Mouse (Mus musculus) midbrain, postnatal 0 days (tissue): ENCODE data around the gene Arhgap27. TPM values are rescaled to one million over a fixed set of nuclear protein-coding genes. Genes with fewer than 3 reads are reported as not detected.
A peak's percentile ranks its signal among the peaks of the same experiment; 100 is the strongest.

Experiments
- ATAC-seq: fragments of 200-750 bp; cut with Nextera tagmentation; 2 replicates; pipeline ENCODE4 v1.8.0; 2017; ENCODE audit warnings: moderate number of reproducible peaks, mild to moderate bottlenecking, moderate TSS enrichment, moderate library complexity; ENCODE audit not compliant: low FRiP score
- DNase-seq: peaks from one replicate; pipeline ENCODE4 v3.0.0-alpha.2; 2015; ENCODE audit warnings: low spot score
- H3K27ac ChIP-seq: fragments of 300-500 bp; sonication (generic); 2 replicates; pipeline ENCODE4 v1.5.1; 2014; ENCODE audit warnings: low read depth, mild to moderate bottlenecking, low read length, mixed read lengths
- H3K27me3 ChIP-seq: fragments of 300-500 bp; sonication (generic); 2 replicates; pipeline ENCODE4 v1.6.1; 2014; ENCODE audit warnings: low read length, control low read depth, mixed read lengths; ENCODE audit not compliant: insufficient read depth
- H3K36me3 ChIP-seq: fragments of 300-500 bp; sonication (generic); 2 replicates; pipeline ENCODE4 v1.6.1; 2014; ENCODE audit warnings: low read length, control low read depth, mixed read lengths; ENCODE audit not compliant: insufficient read depth
- H3K4me1 ChIP-seq: fragments of 300-500 bp; sonication (generic); 2 replicates; pipeline ENCODE4 v1.6.1; 2014; ENCODE audit warnings: mild to moderate bottlenecking, control low read depth, antibody characterized with exemption, low read length, mixed read lengths; ENCODE audit not compliant: insufficient read depth
- H3K4me2 ChIP-seq: fragments of 300-500 bp; sonication (generic); 2 replicates; pipeline ENCODE4 v1.6.1; 2014; ENCODE audit warnings: low read depth, mild to moderate bottlenecking, low read length, mixed read lengths; ENCODE audit not compliant: poor library complexity, severe bottlenecking
- H3K4me3 ChIP-seq: fragments of 300-500 bp; sonication (generic); 2 replicates; pipeline ENCODE4 v1.5.1; 2014; ENCODE audit warnings: low read depth, mild to moderate bottlenecking, low read length, moderate library complexity
- H3K9ac ChIP-seq: fragments of 300-500 bp; sonication (generic); replicated peaks from 2 replicates; pipeline ENCODE4 v1.6.1; 2014; ENCODE audit warnings: mild to moderate bottlenecking, low read length, moderate library complexity, mixed read lengths; ENCODE audit not compliant: poor library complexity, severe bottlenecking
- H3K9me3 ChIP-seq: fragments of 300-500 bp; sonication (generic); 2 replicates; pipeline ENCODE4 v1.6.1; 2016; ENCODE audit warnings: low read length, control low read depth
- CTCF ChIP-seq: IDR thresholded peaks from 2 replicates; pipeline ENCODE4 v1.5.1; 2016; ENCODE audit warnings: antibody characterized with exemption, mild to moderate bottlenecking
- WGBS: fragments of 180-500 bp; shearing (Covaris S2); extraction: QIAGEN DNeasy Blood & Tissue Kit; methylation state at CpG from one replicate; pipeline ENCODE4 v1.1.7; 2014; 5-methylcytosine and 5-hydroxymethylcytosine counted together
- polyA plus RNA-seq: library from polyadenylated mRNA; unstranded; fragments of >200 nt; fragmentation: Nextera tagmentation; extraction: Ambion mirVana; gene quantifications from 2 replicates; pipeline ENCODE4 v1.2.1, GENCODE M21; 2015
- total RNA-seq: library from RNA; depleted of rRNA; stranded (reverse); fragments of >200 nt; gene quantifications from 2 replicates; pipeline ENCODE4 v1.2.3, GENCODE M21; 2014

The Arhgap27 gene
- total and polyA plus RNA-seq, 2 experiments from 2014 or later = 4.9 to 7.9 TPM

GRCm38 (mm10) chr11:103344494-103345332 is 18.8 kb downstream of the Arhgap27 start:
- H3K27ac ChIP-seq = no peak overlapping the region
- H3K27me3 ChIP-seq = 0 out of 2 replicates have a peak, but pooled peaks cover 5% of the 10 kb centered on the region
- H3K9ac ChIP-seq = no peak overlapping the region
- no peak for TF ChIP-seq CTCF
- no peak overlapping the region for H3K4me2 ChIP-seq
- H3K4me3 ChIP-seq = no peak overlapping the region
- no peaks in the 10 kb centered on the region for H3K9me3 ChIP-seq
- no peak for DNase-seq
- no peaks in the 10 kb centered on the region for H3K36me3 ChIP-seq
- WGBS = 75% methylated on average over 19 of the region's 19 CpGs
- no peaks in the 10 kb centered on the region for H3K4me1 ChIP-seq
- ATAC-seq = no peak

- DNase-seq = no peak
Observed at GRCm38 (mm10) chr11:103343881-103344280, 19.6 kb downstream of the Arhgap27 start.

GRCm38 (mm10) chr11:103343063-103343462 is 20.4 kb downstream of the Arhgap27 start:
- TF ChIP-seq CTCF = no peak
- H3K4me2 ChIP-seq = no peak overlapping the region
- H3K9me3 ChIP-seq = no peaks in the 10 kb centered on the region
- H3K36me3 ChIP-seq = no peaks in the 10 kb centered on the region
- H3K27me3 ChIP-seq = 0 out of 2 replicates have a peak, but pooled peaks cover 5% of the 10 kb centered on the region
- ATAC-seq = no peak
- WGBS = 83% methylated on average over 6 of the region's 6 CpGs
- H3K9ac ChIP-seq = no peak overlapping the region
- DNase-seq = no peak
- no peaks in the 10 kb centered on the region for H3K4me1 ChIP-seq
- H3K4me3 ChIP-seq = no peak overlapping the region
- H3K27ac ChIP-seq = no peak overlapping the region

More at GRCm38 (mm10) chr11:103343881-103344280, 19.6 kb downstream of the Arhgap27 start:
- Histone ChIP-seq H3K4me2 (no peak overlapping the region), H3K27me3 (0 out of 2 replicates have a peak, but pooled peaks cover 5% of the 10 kb centered on the region), H3K27ac (no peak overlapping the region), H3K9ac (no peak overlapping the region), H3K9me3 (no peaks in the 10 kb centered on the region), H3K36me3 (no peaks in the 10 kb centered on the region), H3K4me1 (no peaks in the 10 kb centered on the region), H3K4me3 (no peak overlapping the region)
- 74% methylated on average over 1 of the region's 1 CpGs for WGBS
- no peak for TF ChIP-seq CTCF
- ATAC-seq = no peak

GRCm38 (mm10) chr11:103340677-103341076 is 22.8 kb downstream of the Arhgap27 start:
- no peak overlapping the region for H3K4me2 ChIP-seq
- H3K36me3 ChIP-seq = no peaks in the 10 kb centered on the region
- no peaks in the 10 kb centered on the region for H3K9me3 ChIP-seq
- H3K9ac ChIP-seq = no peak overlapping the region
- 0 out of 2 replicates have a peak, but pooled peaks cover 5% of the 10 kb centered on the region for H3K27me3 ChIP-seq
- DNase-seq (no peak), ATAC-seq (no peak)
- no peak overlapping the region for H3K27ac ChIP-seq
- H3K4me1 ChIP-seq = no peaks in the 10 kb centered on the region
- whole genome bisulfite sequencing = 61% methylated on average over 7 of the region's 7 CpGs
- TF ChIP-seq CTCF = no peak
- H3K4me3 ChIP-seq = no peak overlapping the region

- Histone ChIP-seq H3K4me3 (no peak overlapping the region), H3K9ac (no peak overlapping the region), H3K27me3 (0 out of 2 replicates have a peak, but pooled peaks cover 5% of the 10 kb centered on the region), H3K4me1 (no peaks in the 10 kb centered on the region), H3K27ac (no peak overlapping the region), H3K4me2 (peak overlapping the region; percentile 36), H3K36me3 (no peaks in the 10 kb centered on the region), H3K9me3 (no peaks in the 10 kb centered on the region)
- WGBS = 69% methylated on average over 19 of the region's 19 CpGs
- no peak for DNase-seq
- TF ChIP-seq CTCF = no peak
- no peak for ATAC-seq
Observed at GRCm38 (mm10) chr11:103340130-103340529, 23.4 kb downstream of the Arhgap27 start.
